27 mouse cellular contexts compared by ENCODE assay signal in genomic region chr7:34539856-34540255, GRCm38 (mm10).
DNase-seq lines count a peak whose midpoint lies in the region; ATAC-seq and TF ChIP-seq lines count a peak whose summit lies in the region.
"Had no signal": no experiment of that assay in that cellular context is flagged by ENCODE, and none has a peak within 500 bp of the region (broad histone marks: within the 10 kb centered on the region; RNA-seq: fewer than 3 reads in every experiment).

No protein-coding gene starts in this region.

- H3K36me3 ChIP-seq in lung, embryonic 14.5 days (ENCODE audit: insufficient read depth): no peaks in the 10 kb centered on the region
- H3K36me3 ChIP-seq: embryonic facial prominence, embryonic 13.5 days; embryonic facial prominence, embryonic 15.5 days; forebrain, embryonic 10.5 days; forebrain, embryonic 12.5 days; G1E had no signal

- H3K4me2 ChIP-seq in lung, embryonic 14.5 days: no peak overlapping the region
- H3K4me2 ChIP-seq: embryonic facial prominence, embryonic 13.5 days; embryonic facial prominence, embryonic 15.5 days; forebrain, embryonic 12.5 days had no signal

- no peaks in the 10 kb centered on the region for H3K9me3 ChIP-seq in lung, embryonic 14.5 days (ENCODE audit: low read depth, low read length)
- H3K9me3 ChIP-seq: embryonic facial prominence, embryonic 15.5 days; forebrain, embryonic 12.5 days had no signal

- H3K4me1 ChIP-seq in lung, embryonic 14.5 days (ENCODE audit: insufficient read depth): 0 out of 2 replicates have a peak, but pooled peaks cover 4% of the 10 kb centered on the region
- H3K4me1 ChIP-seq: embryonic facial prominence, embryonic 15.5 days; forebrain, embryonic 12.5 days had no signal

- 91% methylated on average over 2 of the region's 2 CpGs for WGBS in lung, embryonic 14.5 days

- DNase-seq in lung, embryonic 14.5 days: no peak
- no peak for DNase-seq in lung, postnatal 14 days
- DNase-seq in ES-CJ7 (ENCODE audit: low read depth, low spot score): peak; percentile 48
- peak; percentile 62 for DNase-seq in R1 (ENCODE audit: low read depth, low spot score)
- no peak for DNase-seq in brain, embryonic 14.5 days (ENCODE audit: low read depth)
- no peak for DNase-seq in heart, adult 11 months
- DNase-seq in heart, adult 8-10 months (ENCODE audit: low spot score): no peak
- DNase-seq in embryo, embryonic 9.5 days (ENCODE audit: extremely low spot score): no peak
- DNase-seq: adrenal gland, adult 8-10 months; adrenal gland, postnatal 14 days; adrenal gland, postnatal 36 days; cerebellum, adult 11 months; cerebellum, adult 18-20 months; cerebellum, adult 8-10 months; cerebellum, adult 9-11 months; cerebellum, postnatal 14 days; cerebellum, postnatal 36 days had no signal

- 0 out of 2 replicates have a peak, but pooled peaks have one; percentile 18 for TF ChIP-seq CTCF in lung, embryonic 14.5 days (IDR thresholded peaks at IDR 0.05; ENCODE audit: low read depth)
- TF ChIP-seq CTCF in brain, embryonic 14.5 days (IDR thresholded peaks at IDR 0.05; ENCODE audit: borderline replicate concordance, extremely low read depth, insufficient read depth, insufficient read length): 0 out of 2 replicates have a peak, but pooled peaks have one; percentile 1

- no peak overlapping the region for H3K4me3 ChIP-seq in lung, embryonic 14.5 days (ENCODE audit: low read depth, low read length)
- H3K4me3 ChIP-seq: embryonic facial prominence, embryonic 13.5 days; embryonic facial prominence, embryonic 15.5 days; erythroblast, embryonic 14.5 days; forebrain, embryonic 10.5 days; forebrain, embryonic 12.5 days had no signal

- H3K27me3 ChIP-seq in lung, embryonic 14.5 days (ENCODE audit: insufficient read depth, low read length): no peaks in the 10 kb centered on the region
- H3K27me3 ChIP-seq: embryonic facial prominence, embryonic 13.5 days; embryonic facial prominence, embryonic 15.5 days; forebrain, embryonic 12.5 days; Patski had no signal

- no peak overlapping the region for H3K27ac ChIP-seq in lung, embryonic 14.5 days (ENCODE audit: low read depth)
- H3K27ac ChIP-seq: embryonic facial prominence, embryonic 13.5 days; embryonic facial prominence, embryonic 15.5 days; forebrain, embryonic 10.5 days; forebrain, embryonic 12.5 days had no signal

- no peak for ATAC-seq in lung, embryonic 14.5 days (ENCODE audit: insufficient read depth)
- ATAC-seq: activated CD4-positive, CD25-positive, alpha-beta regulatory T cell, adult 4 months; forebrain, embryonic 14.5 days; forebrain, embryonic 16.5 days; Patski had no signal

- no peak for TF ChIP-seq POLR2A in brain, embryonic 14.5 days (IDR thresholded peaks at IDR 0.05; ENCODE audit: borderline replicate concordance, extremely low read depth, insufficient read depth, insufficient read length, poor library complexity, severe bottlenecking)

- no peak overlapping the region for H3K9ac ChIP-seq in lung, embryonic 14.5 days
- H3K9ac ChIP-seq: embryonic facial prominence, embryonic 13.5 days; embryonic facial prominence, embryonic 15.5 days; forebrain, embryonic 12.5 days had no signal

Comparison
In these comparisons a context has a peak if more than half of its experiments do, and no peak if none do; other contexts are left out.
1. DNase-seq: peak in ES-CJ7 (single experiment) and R1 (single experiment); none in lung, embryonic 14.5 days (single experiment), lung, postnatal 14 days (single experiment), brain, embryonic 14.5 days (single experiment), heart, adult 11 months (single experiment), heart, adult 8-10 months (single experiment) and embryo, embryonic 9.5 days (single experiment).